Mouse (Mus musculus) layer of hippocampus, adult 11-12 months (tissue): ENCODE data around the gene Cc2d1a.

ENCODE experiments used
- DNase-seq: peaks from one replicate; pipeline ENCODE4 v3.0.0; 2022; ENCODE audit warnings: low spot score

Gene Cc2d1a

DNA sequence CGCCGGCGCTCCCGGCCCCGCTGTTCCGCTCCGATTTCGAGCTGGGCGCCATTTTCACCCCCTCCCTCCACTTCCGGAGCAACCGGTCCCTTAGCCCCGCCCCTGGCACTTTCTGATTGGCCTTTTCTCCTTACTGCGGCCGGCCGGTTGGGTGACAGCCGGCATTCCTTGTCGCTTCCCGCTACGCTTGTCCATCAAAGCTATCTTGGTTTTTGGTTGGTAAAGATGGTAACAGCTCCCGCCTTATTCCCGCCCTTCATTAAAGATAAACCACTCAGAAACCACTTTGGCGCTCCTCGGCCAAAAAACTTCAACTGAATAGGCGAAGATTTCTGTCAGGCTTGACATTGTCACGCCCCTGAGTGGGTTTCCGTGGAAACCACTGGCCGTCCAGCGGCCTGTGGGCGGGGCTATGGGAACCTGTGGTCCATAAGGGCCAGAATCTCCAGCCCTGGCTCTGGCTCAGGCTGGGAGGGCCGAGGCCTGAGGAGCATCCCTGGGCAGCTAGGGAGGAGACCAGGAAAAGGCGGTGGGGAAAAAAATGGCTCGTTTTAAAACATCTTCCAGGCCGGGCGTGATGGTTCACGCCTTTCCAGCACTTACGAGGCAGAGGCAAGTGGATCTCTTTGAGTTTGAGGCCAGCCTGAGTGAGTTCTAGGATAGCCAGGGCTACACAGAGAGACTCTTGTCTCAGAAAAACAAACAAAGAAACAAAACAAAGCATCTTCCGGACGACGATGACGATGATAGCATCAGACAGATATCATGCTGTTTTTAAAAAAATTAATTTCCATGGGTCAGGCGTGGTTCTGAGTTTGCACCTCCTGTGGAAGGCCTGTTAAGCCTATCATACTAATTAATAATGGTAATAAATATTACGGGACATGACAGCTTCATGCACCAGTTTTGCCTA lies 42.8 kb downstream of the Cc2d1a start, which contains the start of gene Dcaf15:
Gene Dcaf15 (minus strand): TSS at position 72 of the 913 bp plus-strand sequence.
- peak; percentile 98 for DNase-seq

DNA sequence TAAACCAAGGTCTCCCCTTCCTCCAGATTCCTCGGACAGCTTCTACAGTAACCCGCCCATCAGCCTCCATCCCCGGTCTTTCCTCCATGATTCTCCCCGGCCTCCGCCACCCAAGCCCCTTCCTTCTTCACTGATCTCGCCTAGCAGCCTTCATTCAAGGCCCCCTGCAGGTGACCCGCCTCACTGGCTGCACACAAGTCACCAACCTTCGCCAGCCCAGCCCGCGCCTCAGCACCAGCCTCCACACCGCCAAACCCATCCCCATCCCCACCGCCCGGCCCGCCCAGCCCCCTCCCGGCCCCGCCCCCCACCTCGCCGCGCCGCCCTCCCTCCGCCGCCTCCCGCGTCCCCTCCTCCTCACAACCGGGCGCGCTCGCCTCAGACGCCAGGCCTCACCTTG lies 43.5 kb downstream of the Cc2d1a start:
- DNase-seq, result peak; percentile 60

DNA sequence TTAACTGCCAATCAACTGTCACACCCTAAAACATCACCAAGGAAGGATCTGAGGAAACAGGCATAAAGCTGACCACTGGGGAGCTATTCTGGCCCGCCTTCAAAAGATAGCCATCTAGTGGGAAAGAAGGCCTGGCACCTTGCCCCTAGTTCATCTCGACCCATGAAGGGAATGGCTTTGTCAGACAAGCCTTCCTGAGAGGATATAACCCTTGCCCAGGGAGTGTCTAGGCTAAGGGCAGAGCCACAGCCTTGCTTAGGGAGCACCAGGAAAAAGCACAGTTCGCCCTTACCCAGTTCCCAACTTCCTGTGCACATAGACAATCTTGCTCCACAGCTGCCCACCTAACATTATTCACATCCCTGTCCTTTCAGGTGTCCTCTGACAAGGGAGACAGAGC lies 44.1 kb downstream of the Cc2d1a start:
- DNase-seq, result no peak

DNA sequence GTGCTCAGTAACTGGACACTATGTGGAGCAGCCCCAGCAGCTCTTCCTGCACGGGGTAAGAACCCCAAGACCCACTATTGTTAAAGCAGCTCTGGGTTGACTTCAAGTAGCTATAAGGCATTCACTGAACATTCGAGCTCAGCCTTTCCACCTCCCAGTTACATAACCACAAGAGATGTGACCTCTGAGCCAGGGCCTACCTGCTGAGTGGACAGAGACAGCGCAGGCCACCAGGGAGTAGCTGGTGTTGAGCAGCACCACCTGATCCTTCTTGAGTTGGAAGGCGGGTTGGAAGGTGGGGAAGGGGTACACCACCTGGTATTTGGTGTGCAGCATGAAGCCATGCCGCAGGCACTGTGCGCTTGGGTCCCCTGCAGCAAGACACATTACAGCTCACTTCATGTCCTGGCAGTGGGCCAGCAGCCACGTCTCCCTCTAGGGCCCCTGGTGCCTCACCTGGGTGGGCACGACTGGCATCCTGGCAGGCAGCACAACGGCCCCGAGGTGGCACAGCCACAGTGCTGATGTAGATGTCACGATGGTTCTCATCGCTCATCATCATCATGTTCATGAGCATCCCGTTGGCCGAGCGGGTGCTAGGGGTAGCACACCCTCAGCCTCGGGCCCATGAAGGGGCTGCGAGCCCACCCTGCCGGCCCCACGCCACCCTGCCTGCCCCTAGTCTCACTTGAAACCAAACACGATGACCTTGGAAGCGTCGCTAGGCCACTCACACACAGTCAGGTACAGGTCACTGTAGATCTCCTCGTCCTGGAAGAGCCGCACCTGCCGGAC lies 46.1 kb downstream of the Cc2d1a start:
- DNase-seq, result no peak

DNA sequence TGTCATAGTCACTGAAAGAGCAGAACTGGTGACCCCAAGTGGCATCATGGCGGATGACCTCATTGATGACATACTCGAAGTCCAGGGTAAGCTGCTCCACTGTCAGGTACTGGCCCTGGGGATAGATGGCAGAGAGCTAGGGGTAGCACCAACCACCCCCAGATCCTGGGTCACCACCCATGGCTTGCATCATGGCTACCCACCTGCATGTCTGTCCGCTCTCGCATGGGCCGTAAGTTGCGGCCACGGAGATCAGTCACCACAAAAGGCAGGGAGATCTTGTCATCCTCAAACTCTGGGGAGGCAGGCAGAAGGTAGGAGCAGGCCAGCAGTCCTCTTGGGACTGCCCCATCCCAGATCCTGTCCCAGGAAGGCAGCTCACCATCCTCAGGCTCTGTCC lies 49.4 kb downstream of the Cc2d1a start:
- DNase-seq, result no peak

DNA sequence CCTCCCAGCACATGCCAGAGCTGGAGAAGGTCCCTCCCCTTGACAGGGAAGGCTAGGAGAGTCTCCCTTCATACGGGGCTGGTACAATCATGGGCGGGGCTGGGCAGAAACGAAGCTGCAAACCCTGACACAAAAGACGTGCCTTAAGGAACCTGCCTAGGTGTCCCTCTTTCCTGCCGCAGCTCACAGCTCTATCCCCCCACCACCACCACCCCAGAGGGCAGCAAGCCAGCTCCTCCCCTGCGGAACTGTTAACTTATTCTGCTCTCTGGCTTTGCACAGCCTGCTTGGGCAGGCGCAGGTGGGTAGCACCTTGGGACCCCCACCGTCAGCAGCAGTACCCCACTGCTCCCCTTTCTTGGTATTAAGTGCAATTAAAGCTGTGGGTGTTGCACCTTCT lies 51.7 kb downstream of the Cc2d1a start:
- DNase-seq, result no peak

DNA sequence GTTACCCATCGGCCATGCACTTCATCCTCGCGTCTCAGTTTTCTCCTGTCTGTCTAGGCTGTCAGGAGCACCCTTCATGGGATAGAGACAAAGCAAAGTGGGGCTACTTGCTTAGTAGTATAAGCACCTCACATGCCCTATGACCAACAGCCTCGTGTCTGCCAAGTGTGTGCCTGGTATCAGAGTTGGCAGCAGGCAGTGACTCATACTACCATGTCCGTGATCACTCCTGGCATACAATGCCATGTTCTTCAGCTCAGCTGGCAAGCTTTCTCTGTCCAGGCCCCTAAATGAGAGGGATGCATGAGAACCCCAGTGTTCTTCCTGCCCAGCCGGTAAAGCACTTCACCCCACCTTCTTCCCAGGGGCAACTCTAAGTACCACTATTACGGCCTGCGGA lies 57.2 kb downstream of the Cc2d1a start:
- DNase-seq, result no peak

DNA sequence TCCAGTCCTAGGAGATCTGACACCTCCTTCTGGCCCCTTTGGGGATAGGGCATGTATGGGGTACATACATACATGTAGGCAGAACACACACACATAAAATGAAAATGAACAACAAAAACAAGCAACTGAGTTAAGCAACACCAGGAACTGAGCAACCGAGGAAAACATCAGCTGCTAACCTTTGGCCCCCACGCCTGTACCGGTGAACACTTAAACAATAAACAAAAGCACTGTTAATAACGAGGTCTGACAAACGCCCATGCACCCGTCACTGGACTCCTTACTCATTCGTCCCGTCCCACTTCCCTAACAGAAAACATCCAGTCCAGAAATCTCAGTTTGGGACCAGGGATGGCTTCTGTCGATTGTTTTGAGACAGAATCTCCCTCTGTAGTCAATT lies 58.5 kb downstream of the Cc2d1a start:
- no peak for DNase-seq

DNA sequence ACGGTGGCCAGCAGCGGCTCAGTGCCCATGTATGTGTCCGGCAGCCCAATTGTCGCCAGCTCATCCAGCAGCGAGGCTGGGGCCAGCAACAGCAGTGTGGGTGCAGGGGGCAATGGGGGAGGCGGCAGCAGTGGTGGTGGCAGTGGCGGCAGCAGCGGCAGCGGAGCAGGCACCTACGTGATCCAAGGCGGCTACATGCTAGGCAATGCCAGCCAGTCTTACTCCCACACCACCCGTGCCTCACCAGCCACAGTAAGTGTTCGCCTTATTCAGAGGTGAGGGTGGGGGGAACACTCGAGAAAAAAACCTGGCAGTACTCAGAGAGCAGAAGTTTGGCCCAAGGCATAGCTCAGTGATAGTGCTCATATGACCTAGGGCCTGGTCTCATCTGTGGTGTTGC lies 59.9 kb downstream of the Cc2d1a start:
- DNase-seq, result no peak

DNA sequence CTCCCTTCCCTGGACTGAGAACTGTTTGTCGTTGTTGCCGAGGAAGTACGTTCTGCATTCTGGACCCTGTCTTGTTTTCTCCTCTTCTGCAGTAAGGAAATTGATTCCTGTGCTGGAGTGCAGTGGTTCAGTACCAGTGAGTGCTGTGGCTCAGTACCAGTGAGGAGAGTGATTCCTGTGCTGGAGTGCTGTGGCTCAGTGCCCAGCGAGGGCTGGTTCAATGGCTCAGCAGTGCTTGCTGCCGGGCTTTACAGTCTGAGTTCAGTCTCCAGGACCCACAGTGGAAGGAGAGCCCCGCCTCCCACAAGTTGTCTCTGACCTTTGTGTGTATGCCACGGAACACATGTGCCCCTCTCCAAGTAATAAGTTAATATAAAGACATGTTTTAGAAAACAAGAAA lies 60.6 kb downstream of the Cc2d1a start:
- no peak for DNase-seq

DNA sequence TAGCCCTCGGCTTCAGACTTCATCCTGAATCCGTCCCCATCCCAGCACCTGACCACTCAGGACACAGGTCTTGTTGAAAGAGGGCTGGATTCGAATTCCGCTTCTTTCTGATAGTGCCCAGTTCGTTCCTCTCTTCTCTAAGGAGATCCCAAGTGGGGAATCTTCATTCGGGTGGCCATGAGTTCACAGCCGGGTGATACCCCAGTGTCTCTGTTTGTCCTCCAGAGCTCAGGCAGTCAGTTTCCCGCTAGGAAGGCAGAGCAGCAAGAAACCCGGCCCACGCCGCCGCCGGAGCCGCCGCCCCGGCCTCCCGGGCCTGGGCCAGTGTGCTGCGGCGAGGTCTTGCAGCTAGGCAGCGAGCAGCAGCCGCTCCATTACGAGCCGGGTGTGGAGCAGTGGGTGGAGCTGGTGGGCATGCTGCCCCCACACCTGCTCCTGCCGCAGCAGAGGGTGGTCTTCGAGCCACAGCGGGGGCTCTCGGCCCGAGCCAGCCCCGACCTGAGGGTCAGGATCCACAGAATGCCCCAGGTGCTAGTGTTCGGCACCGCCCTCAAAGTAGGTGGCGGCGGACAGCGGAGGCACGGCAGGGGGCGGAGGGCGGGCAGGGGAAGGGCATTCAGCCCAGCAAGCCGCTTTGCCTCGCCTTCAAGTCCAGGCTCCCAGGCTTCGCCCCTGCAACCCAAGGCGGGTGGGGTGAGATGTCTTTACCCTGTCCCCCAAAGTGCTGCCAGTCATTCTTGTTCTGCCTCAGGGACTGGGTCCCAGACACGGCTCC lies 63.2 kb downstream of the Cc2d1a start:
- DNase-seq, result no peak

DNA sequence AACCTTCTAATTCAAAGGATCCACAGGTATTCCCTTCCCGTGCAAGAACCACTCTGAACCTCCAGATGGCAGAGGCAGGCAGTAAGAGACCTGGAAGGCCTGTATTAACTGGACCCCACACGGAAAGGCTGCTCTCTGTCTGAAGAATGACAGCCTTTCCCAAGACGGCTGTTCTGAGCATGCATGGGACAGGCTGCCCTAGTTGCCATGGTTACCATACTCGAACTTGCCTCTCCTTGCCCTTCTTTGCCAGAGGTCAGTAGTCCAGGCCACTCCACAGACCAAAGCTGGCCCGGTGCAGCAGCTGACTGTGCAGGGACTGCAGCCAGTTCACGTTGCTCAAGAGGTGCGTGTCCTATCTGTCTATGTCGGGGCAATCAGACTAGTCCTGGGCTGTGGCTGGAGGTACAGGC lies 63.9 kb downstream of the Cc2d1a start:
- DNase-seq, result no peak
